Mouse (Mus musculus) heart, embryonic 11.5 days (tissue): ENCODE measurements around the gene Lrch4. TPM values are rescaled to one million over a fixed set of nuclear protein-coding genes. Genes with fewer than 3 reads are reported as not detected.

Experiments
- ATAC-seq: fragments of 200-750 bp; cut with Nextera tagmentation; replicated peaks from 2 replicates; pipeline ENCODE4 v1.8.0; 2017; ENCODE audit warnings: moderate library complexity; ENCODE audit not compliant: insufficient number of reproducible peaks, low FRiP score, low TSS enrichment
- H3K27ac ChIP-seq: fragments of 300-500 bp; sonication (generic); 2 replicates; pipeline ENCODE4 v1.5.1; 2014; ENCODE audit warnings: mild to moderate bottlenecking, low read depth, low read length
- H3K27me3 ChIP-seq: fragments of 300-500 bp; sonication (generic); 2 replicates; pipeline ENCODE4 v1.6.1; 2014; ENCODE audit warnings: mild to moderate bottlenecking, low read length, mixed read lengths; ENCODE audit not compliant: control insufficient read depth, insufficient read depth
- H3K36me3 ChIP-seq: fragments of 300-500 bp; sonication (generic); 2 replicates; pipeline ENCODE4 v1.6.1; 2014; ENCODE audit warnings: mild to moderate bottlenecking, low read length, moderate library complexity, mixed read lengths; ENCODE audit not compliant: control insufficient read depth, insufficient read depth
- H3K4me1 ChIP-seq: fragments of 300-500 bp; sonication (generic); 2 replicates; pipeline ENCODE4 v1.6.1; 2014; ENCODE audit warnings: low read length; ENCODE audit not compliant: control insufficient read depth, insufficient read depth
- H3K4me2 ChIP-seq: fragments of 300-500 bp; sonication (generic); 2 replicates; pipeline ENCODE4 v1.6.1; 2014; ENCODE audit warnings: mild to moderate bottlenecking, moderate library complexity
- H3K4me3 ChIP-seq: fragments of 300-500 bp; sonication (generic); 2 replicates; pipeline ENCODE4 v1.5.1; 2014; ENCODE audit warnings: low read depth, low read length
- H3K9ac ChIP-seq: fragments of 300-500 bp; sonication (generic); 2 replicates; pipeline ENCODE4 v1.6.1; 2014; ENCODE audit warnings: mild to moderate bottlenecking, low read depth, low read length, moderate library complexity
- H3K9me3 ChIP-seq: fragments of 300-500 bp; sonication (generic); replicated peaks from 2 replicates; pipeline ENCODE4 v1.6.1; 2016; ENCODE audit warnings: low read length; ENCODE audit not compliant: control insufficient read depth
- WGBS: fragments of 180-500 bp; shearing (Covaris S2); extraction: QIAGEN DNeasy Blood & Tissue Kit; methylation state at CpG from one replicate; pipeline ENCODE4 v1.1.7; 2014; ENCODE audit not compliant: insufficient replicate concordance; 5-methylcytosine and 5-hydroxymethylcytosine counted together
- polyA plus RNA-seq: library from polyadenylated mRNA; unstranded; fragments of >200 nt; fragmentation: Nextera tagmentation; extraction: Ambion mirVana; gene quantifications from 2 replicates; pipeline ENCODE4 v1.2.1, GENCODE M21; 2014

Gene Lrch4
- polyA plus RNA-seq, 1 experiment from 2014 or later = 26.0 TPM

- WGBS = 97% methylated on average over 1 of the region's 1 CpGs
- H3K36me3 ChIP-seq = peaks cover 4% of the 10 kb centered on the region; the same call in 1 of the 2 replicates
- no peak for ATAC-seq
- H3K4me1 ChIP-seq = peaks cover 26% of the 10 kb centered on the region
- no peak overlapping the region for H3K4me3 ChIP-seq
- H3K9me3 ChIP-seq = no peaks in the 10 kb centered on the region
- no peak overlapping the region for H3K27ac ChIP-seq
- no peak overlapping the region for H3K9ac ChIP-seq
- H3K4me2 ChIP-seq = no peak overlapping the region
- no peaks in the 10 kb centered on the region for H3K27me3 ChIP-seq
Observed at GRCm38 (mm10) chr5:137670240-137670639, 41.3 kb downstream of the Lrch4 start.

GRCm38 (mm10) chr5:137671443-137672240 lies 42.7 kb downstream of the Lrch4 start:
- ATAC-seq = peak; percentile 58; the same call in 1 of the 2 replicates
- Histone ChIP-seq H3K4me2 (peak overlapping the region; percentile 37), H3K4me3 (no peak overlapping the region), H3K4me1 (peaks cover 26% of the 10 kb centered on the region), H3K36me3 (0 out of 2 replicates have a peak, but pooled peaks cover 1% of the 10 kb centered on the region), H3K27ac (peak overlapping the region; percentile 89), H3K9me3 (no peaks in the 10 kb centered on the region), H3K9ac (peak overlapping the region; percentile 50), H3K27me3 (no peaks in the 10 kb centered on the region)
- WGBS = 18% methylated on average over 9 of the region's 9 CpGs

GRCm38 (mm10) chr5:137672361-137672760 lies 43.4 kb downstream of the Lrch4 start:
- Histone ChIP-seq H3K4me3 (no peak overlapping the region), H3K36me3 (no peaks in the 10 kb centered on the region), H3K4me1 (peaks cover 26% of the 10 kb centered on the region), H3K4me2 (no peak overlapping the region), H3K9me3 (no peaks in the 10 kb centered on the region), H3K27me3 (no peaks in the 10 kb centered on the region), H3K9ac (no peak overlapping the region), H3K27ac (peak overlapping the region; percentile 89)
- WGBS = 79% methylated on average over 5 of the region's 5 CpGs
- no peak for ATAC-seq

- Histone ChIP-seq H3K4me3 (no peak overlapping the region), H3K36me3 (no peaks in the 10 kb centered on the region), H3K4me1 (peaks cover 26% of the 10 kb centered on the region), H3K27me3 (no peaks in the 10 kb centered on the region), H3K4me2 (peak overlapping the region; percentile 1; the same call in 1 of the 2 replicates), H3K9ac (no peak overlapping the region), H3K27ac (no peak overlapping the region), H3K9me3 (no peaks in the 10 kb centered on the region)
- ATAC-seq = no peak
- WGBS = 74% methylated on average over 6 of the region's 6 CpGs
Observed at GRCm38 (mm10) chr5:137673015-137673414, 44.1 kb downstream of the Lrch4 start.

- no peak overlapping the region for H3K4me2 ChIP-seq
- H3K9ac ChIP-seq = no peak overlapping the region
- peaks cover 18% of the 10 kb centered on the region for H3K4me1 ChIP-seq
- H3K4me3 ChIP-seq = no peak overlapping the region
- no peak overlapping the region for H3K27ac ChIP-seq
- WGBS = 92% methylated on average over 8 of the region's 8 CpGs
- no peaks in the 10 kb centered on the region for H3K36me3 ChIP-seq
- no peaks in the 10 kb centered on the region for H3K27me3 ChIP-seq
- H3K9me3 ChIP-seq = no peaks in the 10 kb centered on the region
- no peak for ATAC-seq
Observed at GRCm38 (mm10) chr5:137674786-137675185, 45.9 kb downstream of the Lrch4 start.

GRCm38 (mm10) chr5:137677859-137678258 lies 48.9 kb downstream of the Lrch4 start:
- no peak overlapping the region for H3K4me3 ChIP-seq
- ATAC-seq = no peak
- H3K36me3 ChIP-seq = peaks cover 3% of the 10 kb centered on the region; the same call in 1 of the 2 replicates
- WGBS = 95% methylated on average over 8 of the region's 8 CpGs
- H3K4me2 ChIP-seq = no peak overlapping the region
- H3K27ac ChIP-seq = no peak overlapping the region; the same call in 1 of the 2 replicates
- H3K9ac ChIP-seq = no peak overlapping the region
- H3K4me1 ChIP-seq = peaks cover under 1% of the 10 kb centered on the region
- no peaks in the 10 kb centered on the region for H3K9me3 ChIP-seq
- H3K27me3 ChIP-seq = no peaks in the 10 kb centered on the region

GRCm38 (mm10) chr5:137678736-137679135 lies 49.8 kb downstream of the Lrch4 start:
- Histone ChIP-seq H3K4me2 (no peak overlapping the region), H3K36me3 (peaks cover 3% of the 10 kb centered on the region; the same call in 1 of the 2 replicates), H3K9me3 (no peaks in the 10 kb centered on the region), H3K27me3 (no peaks in the 10 kb centered on the region), H3K9ac (no peak overlapping the region), H3K4me1 (peaks cover 9% of the 10 kb centered on the region), H3K4me3 (no peak overlapping the region), H3K27ac (no peak overlapping the region)
- WGBS = 84% methylated on average over 3 of the region's 3 CpGs
- no peak for ATAC-seq

- H3K36me3 ChIP-seq = peaks cover 3% of the 10 kb centered on the region; the same call in 1 of the 2 replicates
- ATAC-seq = no peak
- H3K27me3 ChIP-seq = no peaks in the 10 kb centered on the region
- no peak overlapping the region for H3K27ac ChIP-seq
- WGBS = 84% methylated on average over 4 of the region's 4 CpGs
- no peak overlapping the region for H3K9ac ChIP-seq
- no peak overlapping the region for H3K4me3 ChIP-seq
- no peaks in the 10 kb centered on the region for H3K9me3 ChIP-seq
- peaks cover 9% of the 10 kb centered on the region for H3K4me1 ChIP-seq
- no peak overlapping the region for H3K4me2 ChIP-seq
Observed at GRCm38 (mm10) chr5:137679726-137680125, 50.8 kb downstream of the Lrch4 start.
